Mouse (Mus musculus) ES-Bruce4 (cell line): ENCODE data around the gene Ocm.

Source experiments
- CTCF ChIP-seq: IDR thresholded peaks from one replicate; pipeline ENCODE4 v1.8.1; 2011; ENCODE audit warnings: low read depth, low read length
- EP300 ChIP-seq: IDR thresholded peaks from 2 replicates; pipeline ENCODE4 v1.6.1; 2011; ENCODE audit warnings: low read depth, low read length; ENCODE audit not compliant: insufficient read depth
- POLR2A ChIP-seq: IDR thresholded peaks from one replicate; pipeline ENCODE4 v1.8.1; 2011; ENCODE audit warnings: low read length; ENCODE audit not compliant: insufficient read depth

- no peak for TF ChIP-seq POLR2A
- TF ChIP-seq CTCF = no peak
- no peak for TF ChIP-seq EP300
These were observed 45.6 kb downstream of the Ocm start for GRCm38 (mm10) chr5:143980858-143981257.
